Mouse (Mus musculus) heart, postnatal 0 days (tissue): ENCODE measurements around the gene Klf2.

ENCODE experiments used
- CTCF ChIP-seq: IDR thresholded peaks from 2 replicates; pipeline ENCODE4 v1.5.1; 2016; ENCODE audit warnings: antibody characterized with exemption, control low read depth, low read depth
- EP300 ChIP-seq: IDR thresholded peaks from 2 replicates; pipeline ENCODE4 v1.6.1; 2016; ENCODE audit warnings: antibody characterized with exemption, low read depth

GRCm38 (mm10) chr8:72354272-72354671 lies 35.4 kb downstream of the Klf2 start:
- TF ChIP-seq CTCF (no peak), EP300 (0 out of 2 replicates have a peak, but pooled peaks have one; percentile 60)
